In genomic region chr10:128613154-128613440, GRCm38 (mm10) we compare ENCODE assay signal across 10 mouse cellular contexts. TPM values are rescaled to one million over a fixed set of nuclear protein-coding genes. Genes with fewer than 3 reads are reported as not detected.
DNase-seq lines count a peak whose midpoint lies in the region; ATAC-seq and TF ChIP-seq lines count a peak whose summit lies in the region.
"Had no signal": no experiment of that assay in that cellular context is flagged by ENCODE, and none has a peak within 500 bp of the region (broad histone marks: within the 10 kb centered on the region; RNA-seq: fewer than 3 reads in every experiment).

No protein-coding gene starts in this region.

- no peaks in the 10 kb centered on the region for H3K79me2 ChIP-seq in MEL (ENCODE audit: control insufficient read depth, insufficient read depth, low read length, poor library complexity)

- no peak overlapping the region for H3K9ac ChIP-seq in kidney, embryonic 14.5 days (ENCODE audit: low read depth, low read length)
- H3K9ac ChIP-seq in MEL (ENCODE audit: control insufficient read depth, low read depth, low read length, poor library complexity, severe bottlenecking): peak overlapping the region; percentile 49
- H3K9ac ChIP-seq: limb, embryonic 13.5 days had no signal

- TF ChIP-seq CTCF in MEL (IDR thresholded peaks at IDR 0.05 in 2 of 3, conservative IDR thresholded peaks at IDR 0.05 in 1 of 3; ENCODE audit: control insufficient read depth in 1 of 3, insufficient read depth in 1 of 3, low read depth in 2 of 3, low read length in 3 of 3, poor library complexity in 1 of 3, severe bottlenecking in 1 of 3): peak in 1 of 3 experiments; percentile 30; a peak in 1 of 6 replicates

- H3K27me3 ChIP-seq in kidney, embryonic 14.5 days (ENCODE audit: control insufficient read depth, insufficient read depth, low read length): no peaks in the 10 kb centered on the region
- no peaks in the 10 kb centered on the region for H3K27me3 ChIP-seq in MEL (ENCODE audit: control insufficient read depth in 1 of 2, insufficient read depth in 2 of 2, low read length in 2 of 2)
- peaks cover 2% of the 10 kb centered on the region for H3K27me3 ChIP-seq in megakaryocyte, embryonic 14.5 days (replicated peaks)

- WGBS in kidney, embryonic 14.5 days: 27% methylated on average over 6 of the region's 6 CpGs

- H3K27ac ChIP-seq in kidney, embryonic 14.5 days (ENCODE audit: low read depth, low read length): no peak overlapping the region
- no peak overlapping the region for H3K27ac ChIP-seq in MEL (ENCODE audit: control insufficient read depth, low read depth, low read length)
- H3K27ac ChIP-seq: limb, embryonic 13.5 days had no signal

- no peak for TF ChIP-seq POLR2A in MEL (IDR thresholded peaks at IDR 0.05; ENCODE audit: control insufficient read depth in 1 of 2, insufficient read depth in 1 of 2, low read depth in 1 of 2, low read length in 2 of 2, poor library complexity in 1 of 2)

- peak; percentile 32; the same call in 1 of the 2 replicates for ATAC-seq in kidney, embryonic 14.5 days (ENCODE audit: low FRiP score, low TSS enrichment)
- peak; percentile 21; the same call in 1 of the 2 replicates for ATAC-seq in erythroid progenitor cell, adult 5-6 weeks (replicated peaks; ENCODE audit: low FRiP score, poor library complexity, severe bottlenecking)

- no peaks in the 10 kb centered on the region for H3K36me3 ChIP-seq in kidney, embryonic 14.5 days (ENCODE audit: control insufficient read depth, insufficient read depth, low read length)
- H3K36me3 ChIP-seq in MEL (ENCODE audit: control insufficient read depth in 1 of 2, insufficient read depth in 2 of 2, low read length in 2 of 2): peaks cover 0 to 14% of the 10 kb centered on the region in 2 experiments; a peak in 2 of 4 replicates
- no peaks in the 10 kb centered on the region for H3K36me3 ChIP-seq in megakaryocyte, embryonic 14.5 days (replicated peaks; ENCODE audit: low read length)
- H3K36me3 ChIP-seq: G1E; limb, embryonic 13.5 days had no signal

- no peak for TF ChIP-seq EP300 in MEL (IDR thresholded peaks at IDR 0.05; ENCODE audit: low read depth in 1 of 2, low read length in 2 of 2)

- H3K4me1 ChIP-seq in kidney, embryonic 14.5 days (ENCODE audit: control insufficient read depth, insufficient read depth, low read length): no peaks in the 10 kb centered on the region
- H3K4me1 ChIP-seq in MEL (ENCODE audit: control insufficient read depth in 1 of 2, insufficient read depth in 2 of 2, low read length in 2 of 2): peaks cover 5 to 16% of the 10 kb centered on the region in 2 experiments; a peak in 3 of 4 replicates
- peaks cover 34% of the 10 kb centered on the region for H3K4me1 ChIP-seq in megakaryocyte, embryonic 14.5 days
- H3K4me1 ChIP-seq: limb, embryonic 13.5 days had no signal

- no peak for TF ChIP-seq RAD21 in MEL (IDR thresholded peaks at IDR 0.05; ENCODE audit: low read depth, low read length)

- no peak for DNase-seq in kidney, adult 8-10 months
- peak; percentile 60 for DNase-seq in MEL (ENCODE audit: low read depth, low spot score)
- no peak for DNase-seq in cerebellum, postnatal 25 days
- no peak for DNase-seq in kidney, postnatal 25 days
- DNase-seq in left cerebral cortex, adult 8-10 months (ENCODE audit: low spot score in 2 of 2): no peak

- H3K4me3 ChIP-seq in kidney, embryonic 14.5 days (ENCODE audit: low read length): no peak overlapping the region
- H3K4me3 ChIP-seq in MEL (ENCODE audit: control insufficient read depth in 1 of 2, insufficient read depth in 1 of 2, low read depth in 2 of 2, low read length in 2 of 2): peak overlapping the region; percentile 41 to 56
- peak overlapping the region; percentile 78 for H3K4me3 ChIP-seq in megakaryocyte, embryonic 14.5 days (replicated peaks)
- H3K4me3 ChIP-seq: limb, embryonic 13.5 days had no signal

- no peaks in the 10 kb centered on the region for H3K9me3 ChIP-seq in kidney, embryonic 14.5 days (ENCODE audit: control insufficient read depth, low read length)
- no peaks in the 10 kb centered on the region for H3K9me3 ChIP-seq in MEL (replicated peaks; ENCODE audit: insufficient read depth, low read length)
- H3K9me3 ChIP-seq in megakaryocyte, embryonic 14.5 days: no peaks in the 10 kb centered on the region
- H3K9me3 ChIP-seq: G1E; limb, embryonic 13.5 days had no signal

- no peak overlapping the region for H3K4me2 ChIP-seq in kidney, embryonic 14.5 days (replicated peaks; ENCODE audit: low read depth, low read length)

TF ChIP-seq in MEL, 35 proteins besides CTCF, POLR2A, EP300 and RAD21 (continues in another document):
- TF ChIP-seq SMC3 (IDR thresholded peaks at IDR 0.05; ENCODE audit: low read depth, low read length) (no peak), USF1 (IDR thresholded peaks at IDR 0.05; ENCODE audit: low read depth, low read length) (no peak), MAX (IDR thresholded peaks at IDR 0.05; ENCODE audit: low read length) (peak; percentile 72), ETS1 (IDR thresholded peaks at IDR 0.05; ENCODE audit: low read depth, low read length) (no peak), NELFE (IDR thresholded peaks at IDR 0.05; ENCODE audit: low read depth, low read length) (no peak), ZKSCAN1 (IDR thresholded peaks at IDR 0.05; ENCODE audit: low read depth, low read length) (no peak), RCOR1 (IDR thresholded peaks at IDR 0.05; ENCODE audit: low read depth, low read length) (no peak), MEF2A (IDR thresholded peaks at IDR 0.05; ENCODE audit: extremely low read depth, insufficient replicate concordance, low read depth, low read length, poor library complexity, severe bottlenecking) (no peak), UBTF (IDR thresholded peaks at IDR 0.05; ENCODE audit: borderline replicate concordance, insufficient read depth, low read depth, low read length) (no peak), MYB (IDR thresholded peaks at IDR 0.05; ENCODE audit: low read depth, low read length) (no peak), MXI1 (IDR thresholded peaks at IDR 0.05; ENCODE audit: low read depth, low read length) (peak; percentile 65; the same call in 1 of the 2 replicates), ZNF384 (IDR thresholded peaks at IDR 0.05; ENCODE audit: low read depth, low read length) (no peak), TBP (IDR thresholded peaks at IDR 0.05; ENCODE audit: low read depth, low read length) (peak; percentile 60; the same call in 1 of the 2 replicates), ZMIZ1 (IDR thresholded peaks at IDR 0.05; ENCODE audit: low read depth, low read length) (no peak), E2F4 (IDR thresholded peaks at IDR 0.05; ENCODE audit: borderline replicate concordance, low read depth, low read length) (no peak), HCFC1 (IDR thresholded peaks at IDR 0.05; ENCODE audit: low read depth, low read length) (no peak), SIN3A (IDR thresholded peaks at IDR 0.05; ENCODE audit: low read length) (no peak), MYC (IDR thresholded peaks at IDR 0.05; ENCODE audit: low read depth, low read length) (peak; percentile 75), JUND (IDR thresholded peaks at IDR 0.05; ENCODE audit: low read depth, low read length) (no peak)

RNA-seq across cellular contexts. Expression of gene Rps26, which starts 13.4 kb away (rescaled TPM):
- 1,019 and 1,352 TPM in 2 replicates for polyA plus RNA-seq in kidney, embryonic 14.5 days (2014; fragmentation: Nextera tagmentation; extraction: Ambion mirVana)
- total RNA-seq in MEL (2012; rRNA removed): 2,338 and 2,523 TPM in 2 replicates
- 1,000 to 10,000 TPM in 1 of 2 experiments, not detected in 1; 2,530 TPM for polyA plus RNA-seq in MEL (2012; ENCODE audit: insufficient read depth in 1 of 2, insufficient read length in 2 of 2, low read depth in 1 of 2, low replicate concordance in 2 of 2, missing spikeins in 1 of 2)
- 581 and 593 TPM in 2 replicates for total RNA-seq in erythroid progenitor cell, adult 5-6 weeks (2015; ENCODE audit: low replicate concordance)
- 151 and 338 TPM in 2 replicates for total RNA-seq in erythroid progenitor cell, adult 5-6 weeks (2017; ENCODE audit: low replicate concordance)
- polyA plus RNA-seq in megakaryocyte, embryonic 14.5 days (2012; ENCODE audit: insufficient read depth, low replicate concordance): 3,363 and 5,964 TPM in 2 replicates
- total RNA-seq in left cerebral cortex, adult 8-10 months (2022): 100 to 1,000 TPM; 129 to 288 (median 207) TPM

RNA-seq across cellular contexts. Expression of gene Erbb3, which starts 23.6 kb away (rescaled TPM):
- polyA plus RNA-seq in kidney, embryonic 14.5 days (2014; fragmentation: Nextera tagmentation; extraction: Ambion mirVana): 5.1 and 11.8 TPM in 2 replicates
- 0.39 and 0.42 TPM in 2 replicates for total RNA-seq in MEL (2012; rRNA removed)
- under 1 TPM in 1 of 2 experiments, not detected in 1; 0.29 TPM for polyA plus RNA-seq in MEL (2012; ENCODE audit: insufficient read depth in 1 of 2, insufficient read length in 2 of 2, low read depth in 1 of 2, low replicate concordance in 2 of 2, missing spikeins in 1 of 2)
- total RNA-seq in erythroid progenitor cell, adult 5-6 weeks (2015; ENCODE audit: low replicate concordance): 0.84 and 1.1 TPM in 2 replicates
- total RNA-seq in erythroid progenitor cell, adult 5-6 weeks (2017; ENCODE audit: low replicate concordance): 0.39 and 0.53 TPM in 2 replicates
- polyA plus RNA-seq in megakaryocyte, embryonic 14.5 days (2012; ENCODE audit: insufficient read depth, low replicate concordance): 0.08 TPM in 1 of 2 replicates, not detected in the other
- total RNA-seq in left cerebral cortex, adult 8-10 months (2022): 1 to 10 TPM; 7.8 to 8.3 (median 8.2) TPM

RNA-seq across cellular contexts. Expression of gene Ikzf4, which starts 32.7 kb away (rescaled TPM):
- polyA plus RNA-seq in kidney, embryonic 14.5 days (2014; fragmentation: Nextera tagmentation; extraction: Ambion mirVana): 1.8 and 2.8 TPM in 2 replicates
- total RNA-seq in MEL (2012; rRNA removed): not detected in 2 replicates
- under 1 TPM in 1 of 2 experiments, not detected in 1; 0.03 TPM for polyA plus RNA-seq in MEL (2012; ENCODE audit: insufficient read depth in 1 of 2, insufficient read length in 2 of 2, low read depth in 1 of 2, low replicate concordance in 2 of 2, missing spikeins in 1 of 2)
- total RNA-seq in erythroid progenitor cell, adult 5-6 weeks (2015; ENCODE audit: low replicate concordance): not detected in 2 replicates
- total RNA-seq in erythroid progenitor cell, adult 5-6 weeks (2017; ENCODE audit: low replicate concordance): not detected in 2 replicates
- polyA plus RNA-seq in megakaryocyte, embryonic 14.5 days (2012; ENCODE audit: insufficient read depth, low replicate concordance): 0.37 TPM in 1 of 2 replicates, not detected in the other
- 10 to 100 TPM; 12.0 to 15.9 (median 13.8) TPM for total RNA-seq in left cerebral cortex, adult 8-10 months (2022)

RNA-seq across cellular contexts. Expression of gene Pa2g4, which starts 47.3 kb away (rescaled TPM):
- polyA plus RNA-seq in kidney, embryonic 14.5 days (2014; fragmentation: Nextera tagmentation; extraction: Ambion mirVana): 237 and 254 TPM in 2 replicates
- 232 and 235 TPM in 2 replicates for total RNA-seq in MEL (2012; rRNA removed)
- polyA plus RNA-seq in MEL (2012; ENCODE audit: insufficient read depth in 1 of 2, insufficient read length in 2 of 2, low read depth in 1 of 2, low replicate concordance in 2 of 2, missing spikeins in 1 of 2): 100 to 1,000 TPM; 298 to 663 TPM
- 122 and 141 TPM in 2 replicates for total RNA-seq in erythroid progenitor cell, adult 5-6 weeks (2015; ENCODE audit: low replicate concordance)
- 87.7 and 97.9 TPM in 2 replicates for total RNA-seq in erythroid progenitor cell, adult 5-6 weeks (2017; ENCODE audit: low replicate concordance)
- 407 and 451 TPM in 2 replicates for polyA plus RNA-seq in megakaryocyte, embryonic 14.5 days (2012; ENCODE audit: insufficient read depth, low replicate concordance)
- total RNA-seq in left cerebral cortex, adult 8-10 months (2022): 10 to 100 TPM; 57.5 to 60.9 (median 59.4) TPM

Comparison
In these comparisons a context has a peak if more than half of its experiments do, and no peak if none do; other contexts are left out.
1. RNA of gene Ikzf4, which starts 32.7 kb away (total RNA-seq): 12.0 to 15.9 TPM in left cerebral cortex, adult 8-10 months; not detected in MEL and not detected in erythroid progenitor cell, adult 5-6 weeks; every median in the first group is over 10 times any median in the second.